14 mouse cellular contexts compared by ENCODE assay signal in genomic region chr2:25484901-25485647, GRCm38 (mm10). TPM values are rescaled to one million over a fixed set of nuclear protein-coding genes. Genes with fewer than 3 reads are reported as not detected.
A peak's percentile ranks its signal among the peaks of the same experiment; 100 is the strongest.
DNase-seq lines count a peak whose midpoint lies in the region; ATAC-seq and TF ChIP-seq lines count a peak whose summit lies in the region.
"Had no signal": no experiment of that assay in that cellular context is flagged by ENCODE, and none has a peak within 500 bp of the region (broad histone marks: within the 10 kb centered on the region; RNA-seq: fewer than 3 reads in every experiment).

No protein-coding gene starts in this region.

- H3K9me3 ChIP-seq in stomach, postnatal 0 days (ENCODE audit: control insufficient read depth, low read length): no peaks in the 10 kb centered on the region
- no peaks in the 10 kb centered on the region for H3K9me3 ChIP-seq in forebrain, postnatal 0 days (ENCODE audit: low read length)
- H3K9me3 ChIP-seq: embryonic facial prominence, embryonic 15.5 days had no signal

- no peaks in the 10 kb centered on the region for H3K27me3 ChIP-seq in stomach, postnatal 0 days (ENCODE audit: control insufficient read depth, insufficient read depth, low read length)
- H3K27me3 ChIP-seq in forebrain, postnatal 0 days (ENCODE audit: insufficient read depth, low read length): no peaks in the 10 kb centered on the region
- H3K27me3 ChIP-seq: embryonic facial prominence, embryonic 15.5 days had no signal

- H3K27ac ChIP-seq in gastrocnemius, adult 2 months: no peak overlapping the region
- H3K27ac ChIP-seq in stomach, postnatal 0 days (replicated peaks): peak overlapping the region; percentile 53
- no peak overlapping the region for H3K27ac ChIP-seq in forebrain, postnatal 0 days (ENCODE audit: low read depth, low read length)
- H3K27ac ChIP-seq: embryonic facial prominence, embryonic 15.5 days; left cerebral cortex, adult 2 months had no signal

- ATAC-seq in stomach, postnatal 0 days (ENCODE audit: low FRiP score, low TSS enrichment): peak; percentile 58
- ATAC-seq in forebrain, postnatal 0 days: no peak

- no peak overlapping the region for H3K9ac ChIP-seq in stomach, postnatal 0 days (ENCODE audit: low read length)
- no peak overlapping the region for H3K9ac ChIP-seq in forebrain, postnatal 0 days
- H3K9ac ChIP-seq: embryonic facial prominence, embryonic 15.5 days had no signal

- 52% methylated on average over 11 of the region's 11 CpGs for WGBS in stomach, postnatal 0 days
- WGBS in forebrain, postnatal 0 days: 76% methylated on average over 11 of the region's 11 CpGs

- DNase-seq in gastrocnemius, adult 2 months: peak; percentile 68
- no peak for DNase-seq in gastrocnemius, postnatal 14 days
- DNase-seq in cerebellum, adult 9-10 months: peak; percentile 98
- DNase-seq in kidney, postnatal 25 days: peak; percentile 63 to 88
- DNase-seq in stomach, postnatal 0 days (ENCODE audit: low spot score): peak; percentile 76
- DNase-seq in forebrain, postnatal 0 days: no peak
- no peak for DNase-seq in urinary bladder, postnatal 25 days (ENCODE audit: low spot score)
- DNase-seq in testis, postnatal 10 days (ENCODE audit: low spot score): no peak
- DNase-seq: lung, postnatal 36 days; retina, postnatal 1 day had no signal

- H3K36me3 ChIP-seq in stomach, postnatal 0 days (ENCODE audit: control insufficient read depth, insufficient read depth, low read length): no peaks in the 10 kb centered on the region
- no peaks in the 10 kb centered on the region for H3K36me3 ChIP-seq in forebrain, postnatal 0 days (ENCODE audit: insufficient read depth)
- H3K36me3 ChIP-seq: embryonic facial prominence, embryonic 15.5 days had no signal

- no peak for TF ChIP-seq CTCF in gastrocnemius, adult 2 months (IDR thresholded peaks at IDR 0.05)
- no peak for TF ChIP-seq CTCF in stomach, postnatal 0 days (IDR thresholded peaks at IDR 0.05; ENCODE audit: low read depth)
- TF ChIP-seq CTCF in forebrain, postnatal 0 days (IDR thresholded peaks at IDR 0.05; ENCODE audit: low read depth): no peak

- no peaks in the 10 kb centered on the region for H3K4me1 ChIP-seq in stomach, postnatal 0 days (replicated peaks; ENCODE audit: control insufficient read depth, insufficient read depth)
- H3K4me1 ChIP-seq in forebrain, postnatal 0 days (ENCODE audit: insufficient read depth): no peaks in the 10 kb centered on the region
- H3K4me1 ChIP-seq: embryonic facial prominence, embryonic 15.5 days had no signal

- H3K4me3 ChIP-seq in gastrocnemius, adult 2 months: no peak overlapping the region
- no peak overlapping the region for H3K4me3 ChIP-seq in stomach, postnatal 0 days (ENCODE audit: low read depth, low read length)
- no peak overlapping the region for H3K4me3 ChIP-seq in forebrain, postnatal 0 days (ENCODE audit: low read depth, low read length)
- H3K4me3 ChIP-seq: embryonic facial prominence, embryonic 15.5 days; left cerebral cortex, adult 2 months had no signal

- intact Hi-C loops in gastrocnemius, adult 2 months (cut with DNase I): no loop called here
- intact Hi-C loops in gastrocnemius, postnatal 14 days (cut with DNase I; ENCODE audit: low total_unique reads): loop anchor here (5.0 kb wide), 1 partner anchor 63 kb away; the partner anchor contains the start of gene Fut7

- TF ChIP-seq EP300 in stomach, postnatal 0 days (optimal IDR thresholded peaks at IDR 0.05): no peak

- H3K4me2 ChIP-seq in stomach, postnatal 0 days (replicated peaks; ENCODE audit: low read depth): no peak overlapping the region
- no peak overlapping the region for H3K4me2 ChIP-seq in forebrain, postnatal 0 days (ENCODE audit: low read depth)
- H3K4me2 ChIP-seq: embryonic facial prominence, embryonic 15.5 days had no signal

RNA-seq across cellular contexts. Expression of gene Lcn12, which starts 8.6 kb away (rescaled TPM):
- not detected for total RNA-seq in gastrocnemius, adult 2 months (2021)
- total RNA-seq in gastrocnemius, postnatal 14 days (2021): not detected
- not detected in 2 replicates for polyA plus RNA-seq in stomach, postnatal 0 days (2015; fragmentation: Nextera tagmentation; extraction: Ambion mirVana)
- not detected in 2 replicates for total RNA-seq in forebrain, postnatal 0 days (2014; rRNA removed)
- not detected in 2 replicates for polyA plus RNA-seq in forebrain, postnatal 0 days (2015; fragmentation: Nextera tagmentation; extraction: Ambion mirVana)
- total RNA-seq: ES-E14; left cerebral cortex, adult 2 months had no signal
- polyA plus RNA-seq: embryonic facial prominence, embryonic 15.5 days; heart, embryonic 14.5 days had no signal

RNA-seq across cellular contexts. Expression of gene Ptgds, which starts 15.2 kb away (rescaled TPM):
- not detected for total RNA-seq in gastrocnemius, adult 2 months (2021)
- total RNA-seq in gastrocnemius, postnatal 14 days (2021): 1 to 10 TPM; 1.3 to 1.4 TPM
- polyA plus RNA-seq in stomach, postnatal 0 days (2015; fragmentation: Nextera tagmentation; extraction: Ambion mirVana): 4.7 and 5.2 TPM in 2 replicates
- 1,270 and 1,729 TPM in 2 replicates for total RNA-seq in forebrain, postnatal 0 days (2014; rRNA removed)
- polyA plus RNA-seq in forebrain, postnatal 0 days (2015; fragmentation: Nextera tagmentation; extraction: Ambion mirVana): 1,561 and 1,919 TPM in 2 replicates

RNA-seq across cellular contexts. Expression of gene Fbxw5, which starts 15.5 kb away (rescaled TPM):
- total RNA-seq in gastrocnemius, adult 2 months (2021): 10 to 100 TPM; 76.9 to 88.4 TPM
- 10 to 100 TPM; 68.6 to 70.5 TPM for total RNA-seq in gastrocnemius, postnatal 14 days (2021)
- polyA plus RNA-seq in stomach, postnatal 0 days (2015; fragmentation: Nextera tagmentation; extraction: Ambion mirVana): 39.3 and 47.5 TPM in 2 replicates
- total RNA-seq in forebrain, postnatal 0 days (2014; rRNA removed): 120 and 140 TPM in 2 replicates
- 93.8 and 116 TPM in 2 replicates for polyA plus RNA-seq in forebrain, postnatal 0 days (2015; fragmentation: Nextera tagmentation; extraction: Ambion mirVana)

RNA-seq across cellular contexts. Expression of gene C8g, which starts 16.4 kb away (rescaled TPM):
- total RNA-seq in gastrocnemius, adult 2 months (2021): 1 to 10 TPM; 1.1 to 1.6 TPM
- total RNA-seq in gastrocnemius, postnatal 14 days (2021): under 1 TPM; 0.91 to 0.98 TPM
- 2.8 and 3.8 TPM in 2 replicates for polyA plus RNA-seq in stomach, postnatal 0 days (2015; fragmentation: Nextera tagmentation; extraction: Ambion mirVana)
- 0.85 and 2.4 TPM in 2 replicates for total RNA-seq in forebrain, postnatal 0 days (2014; rRNA removed)
- polyA plus RNA-seq in forebrain, postnatal 0 days (2015; fragmentation: Nextera tagmentation; extraction: Ambion mirVana): 4.0 and 4.3 TPM in 2 replicates

RNA-seq across cellular contexts. Expression of gene Paxx, which starts 24.2 kb away (rescaled TPM):
- total RNA-seq in gastrocnemius, adult 2 months (2021): 10 to 100 TPM; 13.6 to 14.4 TPM
- 10 to 100 TPM; 15.7 to 18.9 TPM for total RNA-seq in gastrocnemius, postnatal 14 days (2021)
- 51.7 and 59.7 TPM in 2 replicates for polyA plus RNA-seq in stomach, postnatal 0 days (2015; fragmentation: Nextera tagmentation; extraction: Ambion mirVana)
- total RNA-seq in forebrain, postnatal 0 days (2014; rRNA removed): 154 and 164 TPM in 2 replicates
- 151 and 154 TPM in 2 replicates for polyA plus RNA-seq in forebrain, postnatal 0 days (2015; fragmentation: Nextera tagmentation; extraction: Ambion mirVana)

Comparison
In these comparisons a context has a peak if more than half of its experiments do, and no peak if none do; other contexts are left out.
1. DNase-seq: peak in gastrocnemius, adult 2 months (single experiment), cerebellum, adult 9-10 months (single experiment), kidney, postnatal 25 days (2 of 2) and stomach, postnatal 0 days (single experiment); none in gastrocnemius, postnatal 14 days (single experiment), forebrain, postnatal 0 days (single experiment), urinary bladder, postnatal 25 days (single experiment) and testis, postnatal 10 days (single experiment).
2. RNA of gene Ptgds, which starts 15.2 kb away (total RNA-seq): 1,270 to 1,729 TPM in forebrain, postnatal 0 days; 1.3 to 1.4 TPM in gastrocnemius, postnatal 14 days and not detected in gastrocnemius, adult 2 months; every median in the first group is over 100 times any median in the second.